Mouse (Mus musculus): ENCODE measurements around the gene Kcnq5.

DNA sequence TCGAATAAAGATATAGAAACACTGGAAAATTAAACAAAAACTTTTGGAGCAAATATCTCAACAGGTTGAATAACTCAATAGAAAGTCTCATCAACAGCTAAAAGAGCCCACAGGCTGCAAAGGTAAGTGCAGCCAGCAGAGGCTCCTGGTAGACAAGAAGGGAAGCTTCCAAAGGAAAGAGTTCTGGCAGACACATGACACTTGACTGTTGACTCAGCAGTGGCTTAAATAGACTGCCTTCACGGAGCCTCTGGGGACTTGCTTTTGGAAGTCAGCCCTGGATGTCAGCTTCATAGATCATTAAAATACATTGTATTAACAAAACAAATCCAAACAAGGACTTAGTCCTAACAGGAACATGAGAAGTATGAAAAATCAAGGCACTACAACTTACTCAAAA, 513.5 kb downstream of the Kcnq5 start:
- TF ChIP-seq CTCF (IDR thresholded peaks at IDR 0.05; ENCODE audit: borderline replicate concordance, insufficient read depth, low read depth, low read length) (no peak), POLR2A (IDR thresholded peaks at IDR 0.05; ENCODE audit: borderline replicate concordance, insufficient read depth, low read length) (no peak)
